Mouse (Mus musculus): ENCODE results near the gene Sspn. TPM values are rescaled to one million over a fixed set of nuclear protein-coding genes. Genes with fewer than 3 reads are reported as not detected.

Gene Sspn
- polyA plus RNA-seq, 1 experiment, result 0.34 TPM

DNA sequence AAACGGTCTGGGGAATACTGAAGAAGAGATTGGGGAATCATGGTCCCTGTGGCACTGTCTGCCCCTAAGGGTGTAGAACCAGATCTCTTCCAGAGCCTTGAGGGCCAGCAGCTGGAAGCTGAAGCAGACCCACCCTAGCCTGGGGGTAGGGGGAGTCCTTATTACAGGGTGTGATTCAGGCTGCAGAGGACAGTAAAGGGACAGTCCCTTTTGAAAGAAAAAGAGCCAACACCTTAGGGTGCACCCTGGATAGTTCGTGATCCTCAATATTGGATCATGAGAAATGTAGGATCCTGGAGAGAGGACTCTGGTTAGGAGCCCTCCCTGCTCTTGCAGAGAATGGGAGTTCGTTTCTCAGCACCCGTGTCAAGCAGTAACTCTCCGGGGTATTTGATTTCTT lies 26.8 kb upstream of the Sspn start:
- no peak for TF ChIP-seq CTCF (IDR thresholded peaks at IDR 0.05; ENCODE audit: low read depth, low read length)
- no peak for TF ChIP-seq POLR2A (IDR thresholded peaks at IDR 0.05; ENCODE audit: insufficient read depth, low read length)
- Histone ChIP-seq H3K9me3 (replicated peaks; ENCODE audit: control insufficient read depth, insufficient read depth, low read length, poor library complexity, severe bottlenecking) (peaks cover 8% of the 10 kb centered on the region; the same call in 1 of the 2 replicates), H3K36me3 (ENCODE audit: control insufficient read depth, insufficient read depth, low read length, poor library complexity, severe bottlenecking) (no peaks in the 10 kb centered on the region), H3K27ac (ENCODE audit: insufficient read depth, low read length) (no peak overlapping the region), H3K27me3 (ENCODE audit: control insufficient read depth, insufficient read depth, low read length, poor library complexity, severe bottlenecking) (no peaks in the 10 kb centered on the region), H3K4me1 (ENCODE audit: control insufficient read depth, insufficient read depth, low read length) (no peaks in the 10 kb centered on the region), H3K9ac (ENCODE audit: low read depth, poor library complexity, severe bottlenecking) (no peak overlapping the region), H3K4me3 (ENCODE audit: low read depth, low read length) (no peak overlapping the region)

DNA sequence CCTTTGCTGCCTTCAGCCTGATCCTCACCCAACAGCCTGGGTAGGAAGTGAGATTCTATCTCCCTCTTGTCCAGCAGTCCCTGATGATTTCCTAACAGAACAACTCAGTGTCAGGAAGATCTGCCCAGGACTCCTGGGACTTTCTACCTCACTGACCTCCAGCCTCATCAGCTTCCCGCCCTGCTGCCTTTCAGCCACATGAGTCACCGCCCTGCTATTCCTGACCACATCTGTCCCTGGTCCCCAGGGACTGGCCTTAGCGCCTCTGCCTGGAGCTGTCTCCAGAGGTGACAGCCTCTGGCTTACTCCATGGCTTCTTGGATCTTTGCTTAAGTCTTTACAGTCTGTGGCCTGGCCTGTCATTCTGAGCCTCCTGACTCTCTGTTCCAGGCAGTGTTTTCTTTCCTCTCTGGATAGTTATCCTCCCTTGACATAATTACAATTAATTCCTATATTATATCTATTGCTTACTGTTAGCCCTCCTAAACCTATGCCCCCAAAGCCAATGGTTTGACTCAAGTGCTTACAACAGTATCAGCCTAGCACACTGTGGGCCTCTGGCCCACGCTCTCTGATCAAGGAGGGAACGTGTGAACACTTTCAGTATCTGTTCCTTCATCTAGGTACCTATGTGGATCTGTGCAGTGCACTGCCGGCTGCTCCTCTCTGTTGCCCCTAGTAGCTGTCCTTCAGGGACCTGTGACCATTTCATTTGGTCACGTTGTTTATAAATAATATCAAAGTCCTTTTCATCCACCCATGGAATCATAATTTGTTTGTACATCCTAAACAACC lies 25.1 kb upstream of the Sspn start:
- H3K9ac ChIP-seq (ENCODE audit: low read depth, poor library complexity, severe bottlenecking), result no peak overlapping the region
- no peaks in the 10 kb centered on the region for H3K4me1 ChIP-seq (ENCODE audit: control insufficient read depth, insufficient read depth, low read length)
- TF ChIP-seq EP300 (IDR thresholded peaks at IDR 0.05; ENCODE audit: insufficient read depth, low read depth, low read length) (no peak), POLR2A (IDR thresholded peaks at IDR 0.05; ENCODE audit: insufficient read depth, low read length) (no peak), CTCF (IDR thresholded peaks at IDR 0.05; ENCODE audit: low read depth, low read length) (no peak)
- peaks cover 8% of the 10 kb centered on the region; the same call in 1 of the 2 replicates for H3K9me3 ChIP-seq (replicated peaks; ENCODE audit: control insufficient read depth, insufficient read depth, low read length, poor library complexity, severe bottlenecking)
- H3K27me3 ChIP-seq (ENCODE audit: control insufficient read depth, insufficient read depth, low read length, poor library complexity, severe bottlenecking), result no peaks in the 10 kb centered on the region
- H3K4me3 ChIP-seq (ENCODE audit: low read depth, low read length), result no peak overlapping the region
- no peaks in the 10 kb centered on the region for H3K36me3 ChIP-seq (ENCODE audit: control insufficient read depth, insufficient read depth, low read length, poor library complexity, severe bottlenecking)
- H3K27ac ChIP-seq (ENCODE audit: insufficient read depth, low read length), result no peak overlapping the region

DNA sequence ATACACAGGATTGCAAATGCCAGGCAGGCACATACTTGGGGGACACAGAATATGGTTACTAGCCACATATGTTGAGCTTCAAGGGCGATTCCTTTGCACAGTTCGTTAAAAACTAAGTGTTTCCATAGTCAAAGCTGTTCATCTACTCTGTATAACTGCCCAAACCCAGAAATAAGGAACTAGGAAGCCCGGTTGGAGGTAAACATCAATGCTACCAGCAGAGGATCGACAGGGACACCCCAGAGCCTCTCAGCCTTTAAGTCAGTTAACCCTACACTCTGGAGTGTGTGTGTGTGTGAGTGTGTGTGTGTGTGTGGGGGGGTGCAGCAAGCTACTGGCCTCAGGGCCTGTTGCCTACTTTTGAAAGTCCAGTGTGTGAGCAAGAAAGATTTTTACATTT lies 21.5 kb upstream of the Sspn start:
- Histone ChIP-seq H3K27me3 (ENCODE audit: control insufficient read depth, insufficient read depth, low read length, poor library complexity, severe bottlenecking) (no peaks in the 10 kb centered on the region), H3K4me3 (ENCODE audit: low read depth, low read length) (no peak overlapping the region), H3K9me3 (replicated peaks; ENCODE audit: control insufficient read depth, insufficient read depth, low read length, poor library complexity, severe bottlenecking) (no peaks in the 10 kb centered on the region), H3K4me1 (ENCODE audit: control insufficient read depth, insufficient read depth, low read length) (no peaks in the 10 kb centered on the region), H3K36me3 (ENCODE audit: control insufficient read depth, insufficient read depth, low read length, poor library complexity, severe bottlenecking) (no peaks in the 10 kb centered on the region), H3K27ac (ENCODE audit: insufficient read depth, low read length) (no peak overlapping the region), H3K9ac (ENCODE audit: low read depth, poor library complexity, severe bottlenecking) (no peak overlapping the region)
- TF ChIP-seq CTCF (IDR thresholded peaks at IDR 0.05; ENCODE audit: low read depth, low read length) (no peak), POLR2A (IDR thresholded peaks at IDR 0.05; ENCODE audit: insufficient read depth, low read length) (no peak), EP300 (IDR thresholded peaks at IDR 0.05; ENCODE audit: insufficient read depth, low read depth, low read length) (no peak)

DNA sequence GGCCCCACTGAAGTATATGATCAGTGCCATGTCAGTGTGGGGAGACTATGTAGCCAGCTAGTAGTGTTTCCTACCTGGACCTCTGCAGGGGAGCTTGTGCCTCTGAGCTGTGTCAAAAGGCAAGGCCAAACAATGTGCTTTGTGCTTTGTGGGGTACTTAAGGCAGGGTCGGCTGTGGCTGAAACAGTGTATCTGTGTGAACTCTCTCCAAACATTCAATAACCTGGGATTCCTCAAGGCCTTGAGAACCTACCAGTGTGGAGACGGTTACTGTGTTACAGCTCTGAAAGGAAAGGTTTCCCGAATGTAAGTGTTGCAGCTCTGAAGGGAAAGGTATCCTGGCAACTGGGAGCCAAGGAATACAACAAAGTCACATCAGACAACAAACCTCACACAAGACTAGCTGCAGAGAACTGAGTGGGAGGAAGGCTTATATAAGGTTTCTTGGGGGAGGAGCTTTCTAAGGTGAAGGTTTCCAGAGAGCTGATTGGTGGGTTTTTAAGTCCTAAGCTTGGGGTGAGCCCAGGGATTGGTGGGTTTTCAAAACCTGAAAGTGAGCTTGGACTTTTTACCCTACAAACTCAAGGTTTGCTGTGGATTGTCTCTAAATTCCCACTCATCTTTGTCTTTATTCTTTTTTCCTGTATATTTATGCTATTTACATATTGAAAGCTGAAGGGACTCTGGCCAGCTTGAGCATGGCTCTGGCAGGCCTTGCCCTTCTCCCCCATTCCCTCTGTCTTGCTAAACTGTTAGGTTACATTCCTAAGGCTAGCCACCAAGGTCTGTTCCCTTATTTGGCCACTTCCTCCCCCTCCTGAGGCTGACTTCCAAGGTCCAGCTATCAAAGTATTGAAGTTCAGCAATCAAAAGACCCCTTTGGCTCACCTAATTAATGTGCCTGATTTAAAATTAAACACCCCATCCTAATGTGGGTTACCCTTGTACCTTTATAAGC lies 20.7 kb upstream of the Sspn start:
- Histone ChIP-seq H3K27me3 (ENCODE audit: control insufficient read depth, insufficient read depth, low read length, poor library complexity, severe bottlenecking) (no peaks in the 10 kb centered on the region), H3K4me3 (ENCODE audit: low read depth, low read length) (no peak overlapping the region), H3K27ac (ENCODE audit: insufficient read depth, low read length) (no peak overlapping the region), H3K4me1 (ENCODE audit: control insufficient read depth, insufficient read depth, low read length) (no peaks in the 10 kb centered on the region), H3K36me3 (ENCODE audit: control insufficient read depth, insufficient read depth, low read length, poor library complexity, severe bottlenecking) (no peaks in the 10 kb centered on the region), H3K9me3 (replicated peaks; ENCODE audit: control insufficient read depth, insufficient read depth, low read length, poor library complexity, severe bottlenecking) (no peaks in the 10 kb centered on the region), H3K9ac (ENCODE audit: low read depth, poor library complexity, severe bottlenecking) (no peak overlapping the region)
- TF ChIP-seq CTCF (IDR thresholded peaks at IDR 0.05; ENCODE audit: low read depth, low read length) (no peak), POLR2A (IDR thresholded peaks at IDR 0.05; ENCODE audit: insufficient read depth, low read length) (no peak), EP300 (IDR thresholded peaks at IDR 0.05; ENCODE audit: insufficient read depth, low read depth, low read length) (no peak)

DNA sequence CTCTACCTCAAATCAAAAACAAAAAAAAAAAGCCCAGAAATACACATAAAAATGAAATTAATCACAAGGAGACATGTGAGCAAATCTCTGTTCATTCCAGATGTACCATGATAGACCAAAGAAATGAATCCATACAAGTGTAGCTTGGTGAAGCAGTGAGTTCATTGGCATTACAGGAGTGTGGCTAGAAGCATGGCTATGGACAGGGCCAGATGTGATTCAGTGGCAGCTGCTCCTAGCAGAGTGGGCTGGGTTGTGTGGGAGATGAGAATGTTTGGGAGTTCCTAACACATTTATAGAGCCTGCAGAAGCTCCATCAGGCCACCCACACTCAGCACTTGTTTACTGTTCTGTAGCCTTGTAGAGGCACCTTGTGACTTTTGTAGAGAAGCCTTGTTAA lies 19.2 kb upstream of the Sspn start:
- no peaks in the 10 kb centered on the region for H3K36me3 ChIP-seq (ENCODE audit: control insufficient read depth, insufficient read depth, low read length, poor library complexity, severe bottlenecking)
- H3K27me3 ChIP-seq (ENCODE audit: control insufficient read depth, insufficient read depth, low read length, poor library complexity, severe bottlenecking), result no peaks in the 10 kb centered on the region
- no peak overlapping the region for H3K9ac ChIP-seq (ENCODE audit: low read depth, poor library complexity, severe bottlenecking)
- H3K27ac ChIP-seq (ENCODE audit: insufficient read depth, low read length), result no peak overlapping the region
- no peaks in the 10 kb centered on the region for H3K4me1 ChIP-seq (ENCODE audit: control insufficient read depth, insufficient read depth, low read length)
- H3K9me3 ChIP-seq (replicated peaks; ENCODE audit: control insufficient read depth, insufficient read depth, low read length, poor library complexity, severe bottlenecking), result no peaks in the 10 kb centered on the region
- TF ChIP-seq POLR2A (IDR thresholded peaks at IDR 0.05; ENCODE audit: insufficient read depth, low read length), result no peak
- TF ChIP-seq CTCF (IDR thresholded peaks at IDR 0.05; ENCODE audit: low read depth, low read length), result no peak
- TF ChIP-seq EP300 (IDR thresholded peaks at IDR 0.05; ENCODE audit: insufficient read depth, low read depth, low read length), result no peak
- H3K4me3 ChIP-seq (ENCODE audit: low read depth, low read length), result no peak overlapping the region

All from ES-Bruce4 (cell line).